Mouse (Mus musculus): Measurements from ENCODE around the gene Get4. TPM values are rescaled to one million over a fixed set of nuclear protein-coding genes. Genes with fewer than 3 reads are reported as not detected.

The Get4 gene
- polyA plus RNA-seq, 1 experiment from 2014 or later, result 113 TPM

DNA sequence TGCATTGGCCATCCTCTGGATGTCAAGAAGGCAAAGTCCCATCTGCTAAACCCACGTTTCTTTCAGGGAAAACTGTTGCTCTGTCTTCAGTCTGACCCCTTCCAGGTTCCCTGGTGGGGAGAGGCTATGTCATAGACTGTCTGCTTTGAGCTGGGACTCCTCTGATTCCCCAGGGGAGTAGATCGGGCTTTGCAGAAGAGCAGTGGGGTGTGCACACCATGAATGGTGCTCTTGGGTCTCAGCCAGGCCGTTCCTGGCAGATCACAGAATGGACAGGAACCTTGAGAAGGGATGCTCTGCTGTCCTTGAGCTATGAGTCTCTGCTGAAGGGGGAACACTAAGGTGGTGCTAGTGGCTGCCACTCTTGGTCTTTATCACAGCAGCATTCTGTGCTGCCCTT, 3.3 kb upstream of the Get4 start:
- Histone ChIP-seq H3K9me3 (no peaks in the 10 kb centered on the region), H3K9ac (peak overlapping the region; percentile 0; the same call in 1 of the 2 replicates), H3K4me2 (no peak overlapping the region), H3K4me3 (no peak overlapping the region), H3K36me3 (peaks cover 65% of the 10 kb centered on the region), H3K27me3 (no peaks in the 10 kb centered on the region), H3K4me1 (replicated peaks) (peaks cover 15% of the 10 kb centered on the region), H3K27ac (no peak overlapping the region)
- no peak for ATAC-seq (ENCODE audit: low FRiP score)
- WGBS, result 76% methylated on average over 3 of the region's 3 CpGs

DNA sequence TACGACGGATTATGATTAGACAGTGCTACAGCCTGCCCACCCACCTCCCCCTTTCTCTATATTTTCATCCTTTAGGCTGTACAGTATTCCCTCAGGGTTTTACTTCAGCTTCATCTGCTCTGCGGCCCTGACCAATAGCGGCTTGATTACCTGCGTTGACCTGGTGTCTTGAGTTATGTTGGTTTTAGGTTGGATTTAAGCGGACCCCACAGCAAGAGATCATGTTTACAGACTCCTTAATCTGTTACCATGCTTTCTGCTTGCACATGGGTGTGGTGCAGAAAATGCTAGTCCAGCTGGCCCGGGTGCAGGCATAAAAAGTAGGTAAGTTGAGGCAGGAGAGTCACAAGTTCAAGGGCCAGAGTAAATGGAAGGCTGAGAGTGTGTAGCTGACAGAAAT, 845 bp upstream of the Get4 start:
- peak overlapping the region; percentile 89 for H3K27ac ChIP-seq
- H3K4me2 ChIP-seq, result peak overlapping the region; percentile 97
- no peaks in the 10 kb centered on the region for H3K9me3 ChIP-seq
- WGBS, result 84% methylated on average over 7 of the region's 7 CpGs
- H3K4me3 ChIP-seq, result peak overlapping the region; percentile 77
- H3K9ac ChIP-seq, result peak overlapping the region; percentile 83
- H3K36me3 ChIP-seq, result peaks cover 46% of the 10 kb centered on the region
- no peaks in the 10 kb centered on the region for H3K27me3 ChIP-seq
- ATAC-seq (ENCODE audit: low FRiP score), result no peak
- H3K4me1 ChIP-seq (replicated peaks), result peaks cover 40% of the 10 kb centered on the region

DNA sequence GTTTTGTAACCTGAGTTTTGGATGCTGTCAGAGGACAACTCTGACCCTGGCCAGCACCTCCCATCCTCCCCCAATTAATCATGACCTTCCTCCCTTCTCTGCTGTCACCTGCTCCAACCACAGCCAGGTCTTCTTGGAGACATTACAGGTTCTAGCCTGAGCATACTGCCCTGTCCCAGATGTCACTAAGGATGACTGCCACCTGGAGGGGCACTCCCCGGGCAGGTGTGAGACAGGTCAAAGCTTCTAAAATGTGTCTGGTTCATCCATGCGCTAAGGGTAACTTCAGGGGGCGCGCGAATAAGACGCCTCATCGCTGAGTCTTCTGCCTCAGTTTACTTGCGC, 416 bp upstream of the Get4 start:
- peak overlapping the region; percentile 83 for H3K9ac ChIP-seq
- peak; percentile 53; the same call in 1 of the 2 replicates for ATAC-seq (ENCODE audit: low FRiP score)
- H3K4me3 ChIP-seq, result peak overlapping the region; percentile 77
- H3K4me2 ChIP-seq, result peak overlapping the region; percentile 97
- peak overlapping the region; percentile 89 for H3K27ac ChIP-seq
- H3K36me3 ChIP-seq, result peaks cover 41% of the 10 kb centered on the region
- no peaks in the 10 kb centered on the region for H3K27me3 ChIP-seq
- peaks cover 42% of the 10 kb centered on the region for H3K4me1 ChIP-seq (replicated peaks)
- H3K9me3 ChIP-seq, result no peaks in the 10 kb centered on the region
- WGBS, result under 1% methylated on average over 8 of the region's 8 CpGs

DNA sequence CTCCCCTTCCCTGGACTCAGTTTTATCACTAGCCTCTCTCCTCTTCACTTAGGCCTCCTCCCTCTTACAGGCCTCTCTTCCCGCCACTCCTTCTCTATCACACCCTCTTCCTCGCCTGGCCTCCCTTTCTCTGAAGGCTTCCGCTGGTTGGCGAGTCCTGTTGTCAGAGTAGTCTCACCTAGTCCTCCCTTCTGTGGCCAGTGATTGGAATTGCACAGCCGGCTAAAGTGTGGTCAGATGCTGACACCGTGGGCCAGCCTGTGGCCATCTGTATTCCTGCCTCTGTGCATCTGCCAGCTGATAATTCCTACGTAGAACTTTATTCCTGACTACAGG, 754 bp downstream of the Get4 start:
- no peak; the same call in none of the 2 replicates for ATAC-seq (ENCODE audit: low FRiP score)
- Histone ChIP-seq H3K36me3 (peaks cover 30% of the 10 kb centered on the region), H3K4me1 (replicated peaks) (peaks cover 48% of the 10 kb centered on the region), H3K9ac (peak overlapping the region; percentile 94), H3K27me3 (no peaks in the 10 kb centered on the region), H3K4me3 (peak overlapping the region; percentile 77), H3K9me3 (no peaks in the 10 kb centered on the region), H3K4me2 (peak overlapping the region; percentile 97), H3K27ac (peak overlapping the region; percentile 93)
- WGBS, result 2% methylated on average over 7 of the region's 7 CpGs

DNA sequence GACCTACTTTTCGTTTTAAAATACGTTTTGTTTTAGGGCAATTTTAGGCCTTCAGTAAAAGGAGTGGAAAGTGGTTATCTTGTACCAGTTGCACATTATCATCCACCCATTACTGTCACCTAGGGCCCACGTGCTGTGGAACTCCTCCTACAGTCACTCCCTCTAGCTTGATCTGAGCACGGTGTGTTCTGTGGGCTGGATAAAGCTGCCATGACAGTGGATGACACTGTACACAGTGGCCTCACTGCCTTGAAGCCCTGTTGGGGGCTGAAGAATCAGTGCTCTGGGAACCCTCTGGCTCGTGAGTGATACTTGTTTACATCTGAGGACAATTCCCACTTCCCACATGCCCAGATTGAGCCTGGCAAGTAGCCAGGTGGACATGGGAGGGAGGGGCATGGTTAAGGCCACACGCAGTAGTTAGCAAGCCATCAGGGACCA, 1.2 kb downstream of the Get4 start:
- H3K27me3 ChIP-seq, result no peaks in the 10 kb centered on the region
- 8% methylated on average over 6 of the region's 6 CpGs for WGBS
- peak overlapping the region; percentile 94 for H3K9ac ChIP-seq
- H3K27ac ChIP-seq, result peak overlapping the region; percentile 93
- H3K36me3 ChIP-seq, result peaks cover 25% of the 10 kb centered on the region
- no peaks in the 10 kb centered on the region for H3K9me3 ChIP-seq
- peaks cover 48% of the 10 kb centered on the region for H3K4me1 ChIP-seq (replicated peaks)
- H3K4me3 ChIP-seq, result peak overlapping the region; percentile 77
- peak overlapping the region; percentile 97 for H3K4me2 ChIP-seq
- ATAC-seq (ENCODE audit: low FRiP score), result no peak

DNA sequence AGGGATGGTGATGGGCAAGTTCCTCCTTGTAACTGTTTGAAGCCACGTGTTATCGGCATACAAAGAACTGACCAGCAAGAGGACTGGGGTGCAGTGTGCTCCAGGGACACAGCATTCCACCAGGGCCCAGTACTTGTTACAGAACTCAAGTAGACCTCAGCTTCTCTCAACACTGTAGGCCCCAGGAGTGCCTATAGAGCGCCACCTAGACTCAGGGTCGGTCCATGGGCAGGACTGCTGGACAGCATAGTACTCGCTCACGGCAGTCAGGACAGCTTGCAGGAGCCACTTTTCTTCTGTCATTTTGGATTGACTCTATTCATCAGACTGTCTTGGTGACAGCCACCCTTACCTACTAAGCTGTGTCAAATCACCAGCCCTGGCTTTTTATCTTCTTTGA, 2.8 kb downstream of the Get4 start:
- H3K9me3 ChIP-seq, result no peaks in the 10 kb centered on the region
- peaks cover 11% of the 10 kb centered on the region for H3K36me3 ChIP-seq
- no peak for ATAC-seq (ENCODE audit: low FRiP score)
- no peak overlapping the region for H3K4me2 ChIP-seq
- H3K4me1 ChIP-seq (replicated peaks), result peaks cover 48% of the 10 kb centered on the region
- 0 out of 2 replicates have a peak overlapping the region, but pooled peaks have one; percentile 55 for H3K9ac ChIP-seq
- 79% methylated on average over 6 of the region's 6 CpGs for WGBS
- no peak overlapping the region for H3K4me3 ChIP-seq
- H3K27ac ChIP-seq, result no peak overlapping the region
- no peaks in the 10 kb centered on the region for H3K27me3 ChIP-seq

DNA sequence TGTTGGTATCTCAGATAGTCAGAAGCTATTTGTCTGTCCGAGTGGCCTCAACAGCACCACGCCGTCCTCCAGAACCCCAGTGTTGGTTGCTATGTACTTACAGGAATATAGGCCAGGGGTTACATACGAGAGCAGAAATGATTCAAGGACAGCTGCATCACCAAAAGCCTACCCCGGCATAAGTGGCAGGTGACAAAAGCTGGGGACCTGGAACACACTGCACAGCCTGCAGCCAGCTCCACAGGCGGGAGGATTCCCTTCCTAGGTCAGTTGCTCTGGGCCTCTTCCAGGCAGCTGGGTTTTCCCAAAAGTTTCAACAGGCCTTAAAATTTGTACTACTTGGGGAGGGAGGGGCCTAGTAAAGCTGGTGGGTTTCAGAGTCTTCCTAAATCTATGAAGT, 3.7 kb downstream of the Get4 start:
- Histone ChIP-seq H3K4me1 (replicated peaks) (peaks cover 48% of the 10 kb centered on the region), H3K4me2 (no peak overlapping the region), H3K9me3 (no peaks in the 10 kb centered on the region), H3K9ac (0 out of 2 replicates have a peak overlapping the region, but pooled peaks have one; percentile 55), H3K27ac (no peak overlapping the region), H3K36me3 (peaks cover 11% of the 10 kb centered on the region), H3K4me3 (no peak overlapping the region), H3K27me3 (no peaks in the 10 kb centered on the region)
- 90% methylated on average over 6 of the region's 6 CpGs for WGBS
- no peak for ATAC-seq (ENCODE audit: low FRiP score)

DNA sequence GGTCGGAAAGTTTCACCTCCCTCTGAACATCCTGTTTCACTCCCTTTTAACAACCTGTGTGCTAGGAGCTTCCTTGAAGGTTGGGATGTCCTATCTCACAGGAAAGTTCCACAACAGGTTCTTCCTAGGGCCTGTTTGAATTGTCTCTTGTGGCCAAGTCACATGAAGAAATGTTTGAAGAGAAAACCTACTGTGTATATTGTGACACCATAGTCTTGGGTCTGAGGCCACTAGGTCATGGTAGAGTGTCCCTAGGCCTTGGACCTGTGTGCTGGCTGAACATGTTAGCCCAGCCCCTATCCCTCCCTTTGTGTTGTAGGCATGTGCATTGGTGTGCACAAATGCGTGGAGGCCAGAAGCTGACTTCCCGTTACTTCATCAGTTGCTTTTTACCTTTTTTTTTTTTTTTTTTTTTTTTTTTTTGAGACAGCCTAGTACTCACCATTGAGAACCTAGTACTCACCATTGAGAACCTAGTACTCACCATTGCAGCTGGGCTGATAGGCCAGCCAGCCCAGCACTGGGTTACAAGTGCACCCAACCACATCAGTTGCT, 4.2 kb downstream of the Get4 start:
- Histone ChIP-seq H3K9me3 (no peaks in the 10 kb centered on the region), H3K4me3 (no peak overlapping the region), H3K36me3 (peaks cover 15% of the 10 kb centered on the region), H3K4me1 (replicated peaks) (peaks cover 48% of the 10 kb centered on the region), H3K9ac (no peak overlapping the region), H3K4me2 (no peak overlapping the region), H3K27ac (no peak overlapping the region), H3K27me3 (no peaks in the 10 kb centered on the region)
- no peak for ATAC-seq (ENCODE audit: low FRiP score)
- 96% methylated on average over 3 of the region's 3 CpGs for WGBS

DNA sequence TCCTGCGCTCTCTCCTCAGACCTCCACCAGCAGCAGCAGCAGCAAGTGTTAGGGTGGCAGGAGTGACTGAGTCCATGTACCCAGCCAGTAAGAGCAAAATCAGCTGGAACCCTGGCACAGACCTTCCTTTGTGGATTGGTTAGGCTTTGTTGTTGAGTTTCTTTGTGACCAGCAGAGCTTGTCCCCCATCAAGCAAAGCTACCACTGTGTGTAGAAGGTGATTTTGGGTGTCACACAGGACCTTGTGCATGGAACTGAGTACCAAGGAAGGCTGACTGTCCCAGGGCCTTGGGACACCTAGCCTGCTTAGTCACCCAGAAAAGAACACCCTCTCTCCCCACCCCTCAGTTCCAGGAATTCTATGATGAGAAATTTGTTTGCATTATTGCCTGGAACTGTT, 5.1 kb downstream of the Get4 start:
- peaks cover 24% of the 10 kb centered on the region for H3K36me3 ChIP-seq
- 100% methylated on average over 1 of the region's 1 CpGs for WGBS
- no peak overlapping the region for H3K9ac ChIP-seq
- H3K4me1 ChIP-seq (replicated peaks), result peaks cover 43% of the 10 kb centered on the region
- H3K9me3 ChIP-seq, result no peaks in the 10 kb centered on the region
- no peak for ATAC-seq (ENCODE audit: low FRiP score)
- H3K4me3 ChIP-seq, result no peak overlapping the region
- H3K4me2 ChIP-seq, result no peak overlapping the region
- no peak overlapping the region for H3K27ac ChIP-seq
- H3K27me3 ChIP-seq, result no peaks in the 10 kb centered on the region

DNA sequence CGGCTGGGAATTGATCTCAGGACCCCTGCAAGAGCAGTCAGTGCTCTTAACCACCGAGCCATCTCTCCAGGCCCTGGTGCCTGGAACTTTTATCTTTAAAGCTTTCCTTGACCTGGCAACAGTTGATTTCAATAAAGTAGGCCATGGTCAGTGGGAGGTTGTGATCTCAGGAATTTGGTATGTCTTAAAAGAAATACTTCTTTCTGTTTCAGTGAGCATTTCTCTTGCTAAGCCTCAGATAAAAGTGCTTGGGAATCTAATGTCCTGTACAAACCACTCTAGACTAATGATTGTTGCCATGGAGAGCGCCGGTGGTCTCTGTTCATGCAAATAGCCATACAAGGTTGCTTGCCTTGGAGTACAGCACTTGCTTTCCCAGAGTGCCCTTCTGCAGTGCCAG, 5.7 kb downstream of the Get4 start:
- Histone ChIP-seq H3K36me3 (peaks cover 30% of the 10 kb centered on the region), H3K9me3 (no peaks in the 10 kb centered on the region), H3K27me3 (no peaks in the 10 kb centered on the region), H3K4me2 (no peak overlapping the region), H3K27ac (0 out of 2 replicates have a peak overlapping the region, but pooled peaks have one; percentile 12), H3K9ac (no peak overlapping the region), H3K4me1 (replicated peaks) (peaks cover 43% of the 10 kb centered on the region), H3K4me3 (no peak overlapping the region)
- 70% methylated on average over 4 of the region's 4 CpGs for WGBS
- no peak for ATAC-seq (ENCODE audit: low FRiP score)

DNA sequence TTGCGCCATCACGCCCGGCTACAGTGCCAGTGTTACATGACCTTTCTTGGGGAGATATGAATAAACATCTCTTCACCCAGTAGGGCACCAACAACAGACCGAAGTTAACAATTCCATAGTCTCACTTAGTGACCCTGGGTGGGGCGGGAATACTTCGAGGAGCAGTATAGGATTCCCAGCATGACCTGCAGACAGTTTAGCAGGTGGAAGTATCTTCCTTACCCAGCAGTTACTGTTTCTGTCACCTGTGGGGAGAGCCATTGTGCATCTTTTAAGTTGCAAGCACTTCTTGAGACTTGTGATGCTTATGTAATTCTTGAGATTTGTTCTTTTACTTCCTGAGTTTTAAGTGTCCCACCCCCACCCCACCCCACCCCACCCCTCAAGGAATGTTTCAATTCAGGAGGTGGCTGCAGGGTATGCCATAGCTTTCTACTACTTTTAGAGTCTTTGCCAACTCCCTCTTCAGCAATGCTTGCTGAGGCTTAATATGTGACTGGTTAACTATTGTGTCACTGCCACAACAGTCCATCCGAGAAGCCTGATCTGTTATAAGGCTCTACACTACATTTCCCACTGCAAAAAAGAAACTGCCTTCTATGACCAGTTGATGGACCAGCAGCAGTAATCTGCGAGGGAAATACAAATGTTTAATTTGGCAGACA, 6.4 kb downstream of the Get4 start:
- Histone ChIP-seq H3K4me2 (no peak overlapping the region), H3K4me3 (no peak overlapping the region), H3K4me1 (replicated peaks) (peaks cover 36% of the 10 kb centered on the region), H3K27ac (no peak overlapping the region), H3K9me3 (no peaks in the 10 kb centered on the region), H3K9ac (no peak overlapping the region), H3K27me3 (no peaks in the 10 kb centered on the region), H3K36me3 (peaks cover 37% of the 10 kb centered on the region)
- ATAC-seq (ENCODE audit: low FRiP score), result no peak
- 94% methylated on average over 8 of the region's 8 CpGs for WGBS

DNA sequence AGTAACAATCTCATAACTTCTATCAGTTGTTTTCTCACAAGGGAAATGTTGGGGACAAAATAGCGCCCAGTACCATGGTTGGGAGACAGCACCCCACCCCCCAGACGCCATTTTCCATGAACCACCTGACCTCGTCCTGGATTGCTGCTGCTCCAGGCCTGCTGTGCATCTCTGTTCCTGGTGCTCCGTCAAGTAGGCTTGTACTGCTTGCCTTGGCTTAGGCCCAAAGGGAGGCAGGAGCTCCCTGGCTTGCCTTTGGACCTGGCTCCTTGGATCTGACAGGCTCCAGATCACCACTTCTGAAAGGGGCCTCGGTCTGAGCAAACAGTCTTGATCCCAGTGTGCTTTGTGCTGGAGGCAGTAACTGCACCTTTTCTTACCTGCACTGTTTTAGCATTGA, 7.7 kb downstream of the Get4 start:
- no peak for ATAC-seq (ENCODE audit: low FRiP score)
- Histone ChIP-seq H3K4me1 (replicated peaks) (peaks cover 23% of the 10 kb centered on the region), H3K36me3 (peaks cover 50% of the 10 kb centered on the region), H3K9ac (no peak overlapping the region), H3K27me3 (no peaks in the 10 kb centered on the region), H3K27ac (no peak overlapping the region), H3K4me3 (no peak overlapping the region), H3K9me3 (no peaks in the 10 kb centered on the region), H3K4me2 (no peak overlapping the region)
- 90% methylated on average over 5 of the region's 5 CpGs for WGBS

DNA sequence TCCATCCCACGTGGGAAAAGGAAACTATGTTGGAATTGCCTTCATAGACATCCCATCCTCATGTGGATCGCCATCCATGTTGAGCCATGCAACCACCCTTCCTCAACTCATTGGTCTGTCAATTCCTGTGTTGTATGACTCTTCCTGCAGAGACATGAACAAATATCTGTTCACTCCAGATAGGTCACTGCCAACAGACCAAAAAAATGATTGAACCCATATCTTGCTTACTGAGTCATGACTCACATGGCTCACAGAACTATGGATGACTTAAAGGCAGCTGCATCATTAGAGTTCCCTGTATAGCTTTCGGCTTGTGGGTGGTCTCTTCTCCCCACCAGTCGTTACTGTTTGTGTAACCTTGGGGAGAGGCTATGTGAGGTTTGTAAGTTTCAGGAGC, 9.3 kb downstream of the Get4 start:
- no peak for ATAC-seq (ENCODE audit: low FRiP score)
- Histone ChIP-seq H3K9ac (no peak overlapping the region), H3K4me1 (replicated peaks) (0 out of 2 replicates have a peak, but pooled peaks cover 8% of the 10 kb centered on the region), H3K27ac (no peak overlapping the region), H3K36me3 (peaks cover 62% of the 10 kb centered on the region), H3K9me3 (no peaks in the 10 kb centered on the region), H3K27me3 (no peaks in the 10 kb centered on the region), H3K4me2 (no peak overlapping the region), H3K4me3 (no peak overlapping the region)
- WGBS, result 95% methylated on average over 4 of the region's 4 CpGs
